Mouse (Mus musculus) kidney, embryonic 15.5 days (tissue): ENCODE measurements around the gene Fbxl14. TPM values are rescaled to one million over a fixed set of nuclear protein-coding genes. Genes with fewer than 3 reads are reported as not detected.
A peak's percentile ranks its signal among the peaks of the same experiment; 100 is the strongest.

ENCODE experiments used
- ATAC-seq: fragments of 200-750 bp; cut with Nextera tagmentation; replicated peaks from 2 replicates; pipeline ENCODE4 v1.8.0; 2017; ENCODE audit warnings: moderate TSS enrichment; ENCODE audit not compliant: low FRiP score
- H3K27ac ChIP-seq: fragments of 300-500 bp; sonication (generic); 2 replicates; pipeline ENCODE4 v1.5.1; 2015; ENCODE audit warnings: mild to moderate bottlenecking, inconsistent platforms
- H3K27me3 ChIP-seq: fragments of 300-500 bp; sonication (generic); 2 replicates; pipeline ENCODE4 v1.6.1; 2015; ENCODE audit warnings: inconsistent platforms
- H3K36me3 ChIP-seq: fragments of 300-500 bp; sonication (generic); 2 replicates; pipeline ENCODE4 v1.6.1; 2015; ENCODE audit warnings: inconsistent platforms
- H3K4me1 ChIP-seq: fragments of 300-500 bp; sonication (generic); 2 replicates; pipeline ENCODE4 v1.6.1; 2015; ENCODE audit warnings: inconsistent platforms
- H3K4me2 ChIP-seq: fragments of 300-500 bp; sonication (generic); 2 replicates; pipeline ENCODE4 v1.6.1; 2015; ENCODE audit warnings: moderate library complexity, mild to moderate bottlenecking, inconsistent platforms
- H3K4me3 ChIP-seq: fragments of 300-500 bp; sonication (generic); replicated peaks from 2 replicates; pipeline ENCODE4 v1.5.1; 2015; ENCODE audit warnings: mild to moderate bottlenecking, inconsistent platforms
- H3K9ac ChIP-seq: fragments of 300-500 bp; sonication (generic); 2 replicates; pipeline ENCODE4 v1.6.1; 2015; ENCODE audit warnings: mild to moderate bottlenecking, inconsistent platforms
- H3K9me3 ChIP-seq: fragments of 300-500 bp; sonication (generic); replicated peaks from 2 replicates; pipeline ENCODE4 v1.6.1; 2016; ENCODE audit warnings: inconsistent platforms
- WGBS: fragments of 180-500 bp; shearing (Covaris S2); methylation state at CpG from one replicate; pipeline ENCODE4 v1.1.7; 2015; ENCODE audit warnings: mixed read lengths; 5-methylcytosine and 5-hydroxymethylcytosine counted together
- polyA plus RNA-seq: library from polyadenylated mRNA; unstranded; fragments of >200 nt; fragmentation: Nextera tagmentation; extraction: Ambion mirVana; gene quantifications from 2 replicates; pipeline ENCODE4 v1.2.1, GENCODE M21; 2015

Gene Fbxl14
- polyA plus RNA-seq, 1 experiment from 2014 or later: 6.1 TPM

- no peak for ATAC-seq
- 84% methylated on average over 6 of the region's 6 CpGs for WGBS
- no peaks in the 10 kb centered on the region for H3K36me3 ChIP-seq
- peak overlapping the region; percentile 54; the same call in 1 of the 2 replicates for H3K27ac ChIP-seq
- no peaks in the 10 kb centered on the region for H3K9me3 ChIP-seq
- H3K27me3 ChIP-seq: no peaks in the 10 kb centered on the region
- peaks cover 19% of the 10 kb centered on the region for H3K4me1 ChIP-seq
- H3K9ac ChIP-seq: no peak overlapping the region
- no peak overlapping the region for H3K4me3 ChIP-seq
- no peak overlapping the region for H3K4me2 ChIP-seq
These were observed 28.8 kb downstream of the Fbxl14 start for GRCm38 (mm10) chr6:119508221-119508620.

- no peak overlapping the region for H3K9ac ChIP-seq
- H3K27me3 ChIP-seq: no peaks in the 10 kb centered on the region
- 55% methylated on average over 10 of the region's 10 CpGs for WGBS
- no peak overlapping the region for H3K4me3 ChIP-seq
- peaks cover 25% of the 10 kb centered on the region for H3K4me1 ChIP-seq
- H3K36me3 ChIP-seq: no peaks in the 10 kb centered on the region
- no peak overlapping the region for H3K4me2 ChIP-seq
- peak overlapping the region; percentile 64; the same call in 1 of the 2 replicates for H3K27ac ChIP-seq
- peak; percentile 49; the same call in 1 of the 2 replicates for ATAC-seq
- no peaks in the 10 kb centered on the region for H3K9me3 ChIP-seq
These were observed 29.3 kb downstream of the Fbxl14 start for GRCm38 (mm10) chr6:119508634-119509375.

GRCm38 (mm10) chr6:119509437-119510037, 30.1 kb downstream of the Fbxl14 start:
- 0 out of 2 replicates have a peak overlapping the region, but pooled peaks have one; percentile 64 for H3K27ac ChIP-seq

GRCm38 (mm10) chr6:119512701-119513100, 33.2 kb downstream of the Fbxl14 start:
- H3K9ac ChIP-seq: no peak overlapping the region
- H3K4me3 ChIP-seq: no peak overlapping the region
- no peak for ATAC-seq
- H3K4me1 ChIP-seq: peaks cover 33% of the 10 kb centered on the region
- no peak overlapping the region for H3K27ac ChIP-seq
- H3K36me3 ChIP-seq: no peaks in the 10 kb centered on the region; the same call in 1 of the 2 replicates
- H3K4me2 ChIP-seq: no peak overlapping the region
- H3K9me3 ChIP-seq: no peaks in the 10 kb centered on the region
- H3K27me3 ChIP-seq: no peaks in the 10 kb centered on the region
- WGBS: 77% methylated on average over 11 of the region's 11 CpGs

More at GRCm38 (mm10) chr6:119509437-119510037, 30.1 kb downstream of the Fbxl14 start:
- H3K27me3 ChIP-seq: no peaks in the 10 kb centered on the region
- 89% methylated on average over 13 of the region's 13 CpGs for WGBS
- H3K4me3 ChIP-seq: no peak overlapping the region
- no peak overlapping the region for H3K9ac ChIP-seq
- no peaks in the 10 kb centered on the region for H3K9me3 ChIP-seq
- no peaks in the 10 kb centered on the region for H3K36me3 ChIP-seq
- ATAC-seq: no peak
- H3K4me1 ChIP-seq: peaks cover 32% of the 10 kb centered on the region
- no peak overlapping the region for H3K4me2 ChIP-seq

- H3K4me2 ChIP-seq: no peak overlapping the region
- H3K27ac ChIP-seq: 0 out of 2 replicates have a peak overlapping the region, but pooled peaks have one; percentile 18
- WGBS: 39% methylated on average over 5 of the region's 5 CpGs
- H3K4me1 ChIP-seq: peaks cover 33% of the 10 kb centered on the region
- no peak overlapping the region for H3K9ac ChIP-seq
- no peaks in the 10 kb centered on the region; the same call in 1 of the 2 replicates for H3K36me3 ChIP-seq
- H3K9me3 ChIP-seq: no peaks in the 10 kb centered on the region
- ATAC-seq: 0 out of 2 replicates have a peak, but pooled peaks have one; percentile 44
- no peak overlapping the region for H3K4me3 ChIP-seq
- H3K27me3 ChIP-seq: no peaks in the 10 kb centered on the region
These were observed 34.0 kb downstream of the Fbxl14 start for GRCm38 (mm10) chr6:119513452-119513851.

GRCm38 (mm10) chr6:119514085-119514484, 34.6 kb downstream of the Fbxl14 start:
- 76% methylated on average over 7 of the region's 7 CpGs for WGBS
- H3K4me3 ChIP-seq: no peak overlapping the region
- no peak overlapping the region for H3K4me2 ChIP-seq
- no peaks in the 10 kb centered on the region for H3K9me3 ChIP-seq
- H3K9ac ChIP-seq: no peak overlapping the region
- peaks cover 27% of the 10 kb centered on the region for H3K4me1 ChIP-seq
- no peak for ATAC-seq
- H3K27me3 ChIP-seq: no peaks in the 10 kb centered on the region
- H3K36me3 ChIP-seq: no peaks in the 10 kb centered on the region; the same call in 1 of the 2 replicates
- 0 out of 2 replicates have a peak overlapping the region, but pooled peaks have one; percentile 18 for H3K27ac ChIP-seq

GRCm38 (mm10) chr6:119520731-119521130, 41.3 kb downstream of the Fbxl14 start:
- Histone ChIP-seq H3K9ac (no peak overlapping the region), H3K27ac (no peak overlapping the region), H3K4me3 (no peak overlapping the region), H3K4me1 (peaks cover 5% of the 10 kb centered on the region; the same call in 1 of the 2 replicates), H3K36me3 (no peaks in the 10 kb centered on the region; the same call in 1 of the 2 replicates), H3K27me3 (no peaks in the 10 kb centered on the region), H3K4me2 (no peak overlapping the region), H3K9me3 (no peaks in the 10 kb centered on the region)
- whole genome bisulfite sequencing: 46% methylated on average over 9 of the region's 9 CpGs
- ATAC-seq: no peak

GRCm38 (mm10) chr6:119521482-119521900, 42.0 kb downstream of the Fbxl14 start:
- H3K9me3 ChIP-seq: no peaks in the 10 kb centered on the region
- no peak overlapping the region for H3K4me3 ChIP-seq
- H3K4me1 ChIP-seq: peaks cover 7% of the 10 kb centered on the region; the same call in 1 of the 2 replicates
- no peak overlapping the region for H3K27ac ChIP-seq
- H3K27me3 ChIP-seq: no peaks in the 10 kb centered on the region
- H3K4me2 ChIP-seq: no peak overlapping the region
- H3K36me3 ChIP-seq: no peaks in the 10 kb centered on the region
- no peak for ATAC-seq
- 76% methylated on average over 3 of the region's 3 CpGs for WGBS
- no peak overlapping the region for H3K9ac ChIP-seq

- H3K9me3 ChIP-seq: no peaks in the 10 kb centered on the region
- no peak overlapping the region for H3K27ac ChIP-seq
- H3K4me3 ChIP-seq: no peak overlapping the region
- no peak for ATAC-seq
- WGBS: 41% methylated on average over 3 of the region's 3 CpGs
- H3K4me1 ChIP-seq: peaks cover 11% of the 10 kb centered on the region; the same call in 1 of the 2 replicates
- H3K4me2 ChIP-seq: no peak overlapping the region
- no peaks in the 10 kb centered on the region for H3K36me3 ChIP-seq
- no peak overlapping the region for H3K9ac ChIP-seq
- no peaks in the 10 kb centered on the region for H3K27me3 ChIP-seq
These were observed 42.5 kb downstream of the Fbxl14 start for GRCm38 (mm10) chr6:119521931-119522391.

- H3K27me3 ChIP-seq: no peaks in the 10 kb centered on the region
- H3K4me1 ChIP-seq: peaks cover 21% of the 10 kb centered on the region; the same call in 1 of the 2 replicates
- ATAC-seq: 0 out of 2 replicates have a peak, but pooled peaks have one; percentile 36
- no peak overlapping the region for H3K27ac ChIP-seq
- H3K36me3 ChIP-seq: no peaks in the 10 kb centered on the region
- H3K9ac ChIP-seq: no peak overlapping the region
- 67% methylated on average over 5 of the region's 5 CpGs for WGBS
- H3K4me3 ChIP-seq: no peak overlapping the region
- H3K9me3 ChIP-seq: no peaks in the 10 kb centered on the region
- no peak overlapping the region for H3K4me2 ChIP-seq
These were observed 47.0 kb downstream of the Fbxl14 start for GRCm38 (mm10) chr6:119526498-119526897.

GRCm38 (mm10) chr6:119529659-119530058, 50.2 kb downstream of the Fbxl14 start:
- H3K4me2 ChIP-seq: no peak overlapping the region
- no peak overlapping the region for H3K9ac ChIP-seq
- no peaks in the 10 kb centered on the region for H3K27me3 ChIP-seq
- 67% methylated on average over 3 of the region's 3 CpGs for WGBS
- H3K4me3 ChIP-seq: no peak overlapping the region
- no peaks in the 10 kb centered on the region for H3K9me3 ChIP-seq
- no peak overlapping the region for H3K27ac ChIP-seq
- H3K36me3 ChIP-seq: no peaks in the 10 kb centered on the region
- no peak for ATAC-seq
- peaks cover 16% of the 10 kb centered on the region; the same call in 1 of the 2 replicates for H3K4me1 ChIP-seq
